Mouse (Mus musculus) left cerebral cortex, postnatal 10 days (tissue): ENCODE data around the gene Gcdh. TPM values are rescaled to one million over a fixed set of nuclear protein-coding genes. Genes with fewer than 3 reads are reported as not detected.
"Not testable (repeated sequence)": the region's sequence is repeated elsewhere in the genome, so short reads cannot be mapped to it uniquely, and the experiment has no call there.

Experiments used
- DNase-seq, 2 experiments: peaks; one replicate each; pipeline ENCODE4 v3.0.0; 2021 to 2022; ENCODE audit warnings: low spot score in 2 of 2, mixed read lengths in 1 of 2; ENCODE audit errors: extremely low spot score in 1 of 2
- intact Hi-C: fragments of 180-260 bp; cut with DNase I; formaldehyde crosslinking; loops from one replicate; pipeline ENCODE4 v1.15.1; 2025
- total RNA-seq, 2 experiments: library from RNA; stranded (reverse); gene quantifications; 2 replicates each; pipeline ENCODE4 v1.2.3; 2021

Gene Gcdh
- total RNA-seq, 2 experiments from 2014 or later = 29.4 to 36.6 TPM

DNA sequence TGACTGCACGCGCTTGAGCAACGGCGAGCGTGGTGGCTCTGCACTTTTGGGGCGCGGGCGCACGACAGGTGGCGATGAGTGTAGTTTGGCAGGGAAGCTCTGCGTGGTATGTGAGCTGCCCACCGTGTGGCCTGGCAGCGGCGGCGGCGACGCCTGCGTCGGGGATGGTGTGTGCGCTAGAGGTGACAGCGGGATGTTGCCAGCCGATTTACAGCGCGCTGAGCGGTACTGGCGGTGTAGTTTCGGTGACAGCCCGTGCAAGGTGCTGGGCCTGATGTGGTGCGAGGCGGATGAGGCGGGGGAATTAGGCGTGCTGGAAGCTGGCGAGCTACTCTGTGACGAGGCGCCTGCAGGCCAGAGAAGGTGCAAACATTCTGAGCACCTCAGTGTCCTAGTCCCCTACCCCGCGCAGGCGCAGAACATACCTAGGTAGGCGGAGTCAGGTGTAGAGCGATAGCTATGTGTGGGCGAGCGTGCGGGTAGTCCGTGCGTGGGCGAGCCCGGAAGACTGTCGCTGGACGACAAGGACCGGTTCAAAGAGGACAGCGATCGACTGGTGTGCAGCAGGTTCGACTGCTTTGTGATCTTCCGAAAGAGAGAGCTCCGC is 19.3 kb upstream of the Gcdh start:
- peak in 1 of 2 experiments; percentile 73 for DNase-seq
- intact Hi-C loops = no loop called here

- DNase-seq = no peak
- intact Hi-C loops = no loop called here
These were observed 18.7 kb upstream of the Gcdh start for GRCm38 (mm10) chr8:84912391-84912790.

DNA sequence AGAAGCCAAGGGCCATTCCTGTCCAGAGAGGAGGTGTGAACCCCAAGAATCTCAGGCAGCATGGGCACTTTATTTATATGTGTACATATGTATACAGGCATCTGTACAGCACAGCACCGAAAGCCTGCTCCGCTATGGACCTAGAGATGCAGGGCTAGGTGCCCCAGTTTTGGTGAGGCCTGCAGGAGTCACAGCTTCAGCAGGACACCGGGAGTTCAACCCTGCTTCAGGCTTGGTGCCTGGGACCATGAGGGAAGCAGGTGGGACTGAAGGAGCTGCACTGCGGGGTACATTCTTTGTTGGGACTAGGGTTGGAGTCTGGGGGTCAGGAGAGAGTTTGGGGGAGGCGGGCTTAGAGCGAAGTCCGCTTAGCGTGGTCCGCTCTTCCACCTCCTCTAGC is 18.1 kb upstream of the Gcdh start:
- intact Hi-C loops = no loop called here
- no peak for DNase-seq

- intact Hi-C loops = no loop called here
- DNase-seq = no peak
These were observed 16.8 kb upstream of the Gcdh start for GRCm38 (mm10) chr8:84910551-84910950.

GRCm38 (mm10) chr8:84909949-84910348 is 16.2 kb upstream of the Gcdh start:
- intact Hi-C loops = no loop called here
- DNase-seq = no peak

DNA sequence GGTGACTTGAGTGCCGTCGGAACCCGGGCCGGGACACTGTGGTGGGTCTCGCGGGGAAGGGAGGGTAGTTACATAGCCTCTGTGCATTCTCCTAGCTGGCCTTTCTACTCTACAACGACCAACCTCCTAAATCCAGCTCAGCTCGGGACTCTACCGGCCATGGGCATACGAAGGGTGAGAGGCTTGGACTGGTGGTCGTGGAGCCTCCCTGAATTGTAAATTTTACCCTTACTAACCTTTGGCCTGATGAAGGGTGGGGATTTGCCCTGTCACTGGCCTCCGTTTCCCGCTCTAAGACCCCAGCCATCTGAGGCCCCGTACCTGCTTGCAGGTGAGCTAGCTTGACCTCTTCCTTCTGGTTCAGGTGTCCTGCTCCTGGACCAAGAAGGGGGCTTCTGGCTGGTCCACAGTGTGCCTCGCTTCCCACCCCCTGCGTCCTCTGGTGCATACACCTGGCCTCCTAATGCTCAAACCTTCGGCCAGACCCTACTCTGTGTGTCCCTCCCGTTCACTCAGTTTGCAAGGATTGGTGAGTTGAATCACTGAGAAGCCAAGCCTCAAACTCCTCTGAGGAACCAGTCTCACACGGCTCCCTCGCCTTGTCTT is 15.5 kb upstream of the Gcdh start:
- intact Hi-C loops = no loop called here
- no peak for DNase-seq

GRCm38 (mm10) chr8:84908421-84909161 is 14.9 kb upstream of the Gcdh start, which contains the start of gene Dnase2a:
Dnase2a (plus strand) TSS chr8:84908560.
- peak; percentile 82 to 98 for DNase-seq
- intact Hi-C loops = no loop called here

- intact Hi-C loops, DNase-seq: not testable (repeated sequence)
These were observed 14.3 kb upstream of the Gcdh start for GRCm38 (mm10) chr8:84907979-84908378.

DNA sequence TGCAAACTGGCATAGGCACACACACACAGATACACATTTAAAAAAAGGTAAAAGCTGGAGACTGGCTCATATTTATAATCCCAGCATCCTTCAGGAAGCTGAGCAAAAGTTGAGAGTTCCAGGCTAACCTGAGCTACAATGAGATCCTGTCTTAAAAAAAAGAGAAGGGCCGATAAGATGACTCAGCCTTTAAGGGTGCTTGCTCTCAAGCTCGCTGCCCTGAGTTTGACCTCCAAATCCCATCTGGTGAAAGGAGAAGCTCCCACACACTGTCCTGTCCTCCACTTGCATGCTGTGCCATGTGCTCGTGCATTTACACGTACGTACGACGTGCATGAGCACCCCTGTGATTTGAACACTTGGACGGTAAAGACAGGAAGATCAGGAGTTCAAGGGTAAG is 13.8 kb upstream of the Gcdh start:
- no peak for DNase-seq
- intact Hi-C loops = no loop called here

DNA sequence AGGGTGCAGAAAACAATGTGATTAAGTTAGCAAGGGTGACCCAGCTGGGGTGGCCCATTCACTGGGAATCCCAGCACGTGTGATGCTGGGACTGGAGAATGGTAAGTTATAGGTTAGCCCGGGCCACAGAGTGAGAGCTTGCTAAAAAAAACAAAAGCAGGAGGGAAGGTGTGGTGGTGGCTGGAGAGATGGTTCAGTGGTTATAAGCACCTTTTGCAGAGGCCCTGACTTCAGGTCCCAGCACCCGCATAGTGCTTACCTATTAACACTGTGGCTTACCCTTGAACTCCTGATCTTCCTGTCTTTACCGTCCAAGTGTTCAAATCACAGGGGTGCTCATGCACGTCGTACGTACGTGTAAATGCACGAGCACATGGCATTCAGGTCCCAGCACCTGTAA is 13.3 kb upstream of the Gcdh start:
- no peak for DNase-seq
- intact Hi-C loops = no loop called here

DNA sequence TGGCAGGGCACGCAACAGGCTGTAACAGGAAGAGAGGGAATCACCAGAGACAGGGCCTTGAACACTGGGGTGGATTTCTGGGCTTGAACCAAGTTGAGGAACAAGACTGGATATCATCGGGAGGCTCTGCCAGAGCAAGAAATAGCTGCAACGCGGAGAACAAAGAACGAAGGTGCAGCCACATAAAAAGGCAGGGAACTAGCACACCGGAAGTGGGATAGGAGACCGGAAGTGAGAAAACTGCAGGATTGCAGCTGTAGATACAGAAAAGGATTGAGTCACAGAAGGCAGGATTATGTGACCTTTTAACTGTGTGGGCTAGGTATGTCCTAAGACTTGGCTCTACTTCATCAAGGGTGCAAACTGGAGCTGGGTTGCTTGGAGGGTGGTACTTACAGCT is 10.6 kb upstream of the Gcdh start:
- intact Hi-C loops = loop anchor here (5.0 kb wide), 1 partner anchor 57 kb away; the partner anchor contains the start of gene Calr
- no peak for DNase-seq

- intact Hi-C loops = loop anchor here (5.0 kb wide), 1 partner anchor 56 kb away; the partner anchor contains the start of gene Calr
- peak; percentile 81 to 94 for DNase-seq
These were observed 9.4 kb upstream of the Gcdh start for GRCm38 (mm10) chr8:84902920-84903661.

DNA sequence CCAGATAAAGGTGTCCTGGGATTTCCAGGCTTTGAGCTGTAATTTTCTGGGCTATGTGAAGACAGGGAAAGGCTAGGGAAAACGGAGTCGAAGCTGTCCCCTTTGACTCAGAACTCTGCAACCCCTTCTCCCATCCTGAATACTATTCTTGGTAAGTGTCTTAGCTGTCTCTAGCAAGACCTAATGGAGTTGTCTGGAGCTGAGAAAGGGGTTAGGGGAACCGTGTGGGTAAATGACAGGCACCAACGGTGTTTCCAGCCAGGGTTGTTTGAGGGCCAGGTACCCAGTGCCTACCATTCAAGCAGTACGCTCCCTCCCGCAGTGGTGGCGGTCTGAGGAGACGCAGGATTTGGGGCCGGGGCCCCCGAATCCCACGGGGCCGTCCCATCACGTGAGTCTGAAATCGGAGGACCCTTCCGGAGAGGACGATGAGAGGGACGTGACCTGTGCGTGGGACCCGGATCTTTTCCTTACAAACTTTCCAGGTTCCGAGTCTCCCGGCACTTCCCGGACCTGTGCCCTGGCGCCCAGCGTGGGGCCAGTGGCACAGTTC is 8.7 kb upstream of the Gcdh start:
- no peak for DNase-seq
- intact Hi-C loops = loop anchor here (5.0 kb wide), 1 partner anchor 55 kb away; the partner anchor contains the start of gene Calr

DNA sequence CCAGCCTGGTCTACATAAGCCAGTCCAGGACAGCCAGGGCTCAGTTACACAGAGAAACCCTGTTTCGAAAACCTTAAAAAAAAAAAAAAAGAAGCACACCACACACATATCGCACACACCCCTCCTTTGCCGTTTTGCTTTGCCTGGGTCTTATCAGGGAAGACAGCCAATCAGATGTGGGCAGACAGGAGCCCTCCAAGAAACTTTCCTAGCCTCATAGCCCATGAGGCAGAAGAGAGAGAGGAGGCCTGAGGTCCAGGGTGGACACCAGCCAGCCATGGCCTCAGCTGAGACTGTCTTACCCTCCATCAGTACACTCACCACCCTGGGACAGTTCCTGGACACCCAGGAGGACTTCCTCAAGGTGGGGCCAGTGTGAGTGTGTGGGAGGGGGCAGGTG is 8.0 kb upstream of the Gcdh start, which contains the start of gene Klf1:
Gene Klf1 (plus strand): TSS at position 177 of the 400 bp plus-strand sequence.
- intact Hi-C loops = loop anchor here (5.0 kb wide), 1 partner anchor 54 kb away; the partner anchor contains the start of gene Calr
- DNase-seq = no peak

GRCm38 (mm10) chr8:84901071-84901470 is 7.3 kb upstream of the Gcdh start:
- no peak for DNase-seq
- intact Hi-C loops = loop anchor here (5.0 kb wide), 1 partner anchor 54 kb away; the partner anchor contains the start of gene Calr

DNA sequence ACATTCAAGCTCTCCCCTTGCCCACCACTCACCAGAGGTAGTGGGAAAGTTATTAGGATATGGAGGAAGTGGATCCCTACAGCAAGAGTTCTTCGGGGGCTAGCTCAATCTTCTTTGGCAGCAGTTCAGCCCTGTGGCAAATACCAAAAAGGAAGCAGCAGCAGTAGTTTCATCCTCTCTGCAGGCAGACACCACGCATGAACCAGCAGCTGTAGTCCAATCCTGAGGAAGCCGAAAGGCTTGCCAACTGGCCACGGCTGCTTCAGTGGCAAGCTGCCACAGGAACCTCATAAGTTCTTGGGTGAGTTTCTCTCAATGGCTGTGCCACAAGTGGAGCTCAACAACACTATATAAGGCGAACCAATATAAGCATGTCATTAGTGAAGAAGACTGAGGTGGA is 2.2 kb upstream of the Gcdh start:
- intact Hi-C loops = no loop called here
- no peak for DNase-seq

DNA sequence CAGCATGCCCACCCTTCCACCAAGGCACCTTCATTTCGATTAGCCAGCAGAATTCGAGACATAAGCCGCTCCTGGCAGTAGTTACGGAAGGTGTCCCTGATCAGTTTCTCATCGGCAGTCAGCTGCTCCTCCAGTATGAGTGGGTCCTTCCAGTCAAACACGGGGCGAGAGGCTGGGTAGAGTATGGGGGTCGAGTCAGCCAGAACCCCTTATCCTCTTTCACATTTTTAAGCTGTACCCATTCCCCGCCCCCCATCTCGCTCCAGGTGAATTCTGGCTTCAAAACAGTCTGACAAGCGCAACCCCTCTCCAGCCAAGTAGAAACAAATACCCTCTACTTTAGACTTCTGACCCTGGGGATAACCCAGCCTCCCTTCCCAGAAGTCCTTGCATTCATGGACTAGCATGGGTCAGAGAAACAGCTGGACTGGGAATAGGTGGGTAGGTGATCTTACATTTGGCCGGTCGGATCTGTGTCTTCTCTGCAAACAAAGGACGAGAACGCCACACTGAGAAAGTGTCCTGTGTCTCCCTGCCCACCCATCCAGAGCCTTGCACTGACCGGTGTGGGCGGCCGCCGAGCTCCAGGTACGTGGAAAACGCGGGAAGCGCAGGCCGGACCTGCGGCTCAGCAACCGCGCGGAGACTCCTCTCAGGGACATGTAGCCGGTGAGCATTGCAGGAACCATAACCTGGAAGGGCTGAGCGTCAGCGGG is 570 bp downstream of the Gcdh start:
- no peak for DNase-seq
- intact Hi-C loops = no loop called here

DNA sequence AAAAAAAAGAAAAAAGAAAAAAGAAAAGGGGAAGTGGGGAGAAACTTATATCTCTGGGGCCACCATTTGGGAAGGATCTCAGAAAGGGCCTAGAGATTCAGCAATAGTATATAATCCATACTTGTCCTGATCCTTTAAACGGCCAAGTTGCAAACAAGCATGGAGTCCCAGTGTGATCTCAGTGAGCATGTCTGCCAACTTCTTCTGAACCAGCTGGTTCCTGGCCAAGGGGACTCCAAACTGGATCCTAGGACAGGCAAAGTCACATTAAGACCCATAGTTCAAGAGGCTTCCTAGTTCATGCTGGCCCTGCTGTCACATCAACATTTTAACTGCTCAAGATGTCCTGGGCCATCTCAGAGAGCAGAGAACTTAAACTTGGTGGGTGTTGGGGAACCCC is 4.6 kb downstream of the Gcdh start:
- no peak for DNase-seq
- intact Hi-C loops = no loop called here
